Mouse (Mus musculus) frontal cortex, postnatal 25 days (tissue): ENCODE data around the gene Abca8a.

Experiments used
- DNase-seq, 2 experiments: peaks; one replicate each; pipeline ENCODE4 v3.0.0; 2022; ENCODE audit warnings: low spot score in 2 of 2

Abca8a gene

DNA sequence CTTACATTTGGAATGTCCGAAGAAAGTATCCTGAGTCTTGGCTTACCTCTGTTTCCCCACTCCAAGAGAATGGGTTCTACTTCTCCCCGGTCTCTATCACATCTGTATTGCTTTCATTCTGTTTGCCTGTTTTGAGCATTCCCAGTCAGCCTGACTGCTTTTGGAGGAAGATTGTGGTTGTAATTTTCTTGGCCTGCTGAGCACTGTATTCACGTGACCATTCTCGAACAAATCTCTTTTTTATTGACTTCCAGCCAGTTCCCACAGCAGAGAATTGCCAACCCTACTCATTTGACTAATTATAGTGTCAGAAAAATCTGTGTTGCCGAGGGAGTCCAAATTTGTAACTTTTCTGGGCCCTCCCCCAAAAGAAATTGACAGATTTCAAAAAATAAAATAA, at the start of gene Abca8a:
Gene Abca8a, minus strand, starts transcription at position 121 of the 400 bp plus-strand sequence.
- DNase-seq: no peak

DNA sequence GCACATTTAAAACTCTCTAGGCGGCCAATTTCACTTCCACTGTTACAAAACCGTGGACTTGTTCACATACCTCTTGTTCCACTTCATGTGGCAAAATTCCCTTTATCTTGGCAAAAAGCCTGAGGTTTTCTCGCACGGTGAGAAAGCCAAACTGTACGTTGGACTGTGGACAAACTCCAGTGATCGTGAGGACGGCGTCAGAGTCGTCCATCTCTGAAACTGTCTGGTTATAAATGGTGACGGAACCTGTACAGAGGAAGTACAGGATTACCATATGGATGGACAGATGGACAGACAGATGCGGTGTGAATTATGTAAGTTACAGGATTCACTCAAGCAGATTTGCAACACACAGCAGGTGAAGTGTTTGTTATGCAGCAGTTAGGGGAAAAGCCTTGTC, 49.6 kb upstream of the Abca8a start:
- no peak for DNase-seq

DNA sequence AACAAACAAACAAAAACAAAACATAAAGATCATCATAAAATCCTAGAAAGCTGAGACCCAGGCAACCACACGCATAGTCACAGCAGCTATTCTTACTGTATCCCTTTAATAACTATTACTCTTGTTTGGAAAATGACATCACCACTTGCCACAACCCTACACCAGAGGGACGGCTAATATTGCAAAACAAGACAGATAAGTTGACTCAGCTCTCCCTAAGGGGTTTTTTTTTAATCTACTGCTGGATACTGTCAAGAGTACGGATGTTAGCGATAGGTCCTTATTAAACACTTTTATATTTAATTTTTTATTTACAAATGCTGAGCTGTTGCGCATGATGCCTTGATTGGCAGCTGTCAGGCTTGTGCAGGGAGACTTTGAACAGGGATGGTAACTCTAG, 35.0 kb upstream of the Abca8a start:
- no peak for DNase-seq

DNA sequence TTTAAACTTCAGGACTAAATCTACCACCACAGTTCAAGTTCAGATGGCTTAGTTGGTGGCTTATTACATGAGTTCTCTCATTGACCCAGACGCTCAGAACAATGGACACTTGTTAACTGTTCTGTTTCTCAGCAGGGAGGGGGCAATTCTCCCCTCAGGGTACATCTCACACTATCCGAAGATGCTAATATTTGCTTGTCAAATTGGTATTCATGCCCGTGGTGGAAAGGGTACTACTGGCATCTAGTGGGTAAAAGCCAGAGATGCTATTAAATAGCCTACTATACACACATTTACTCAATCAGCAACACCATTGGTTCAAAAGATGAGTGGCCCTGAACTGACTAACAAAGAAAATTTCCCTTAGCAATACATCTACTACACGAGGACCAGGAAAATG, 15.4 kb upstream of the Abca8a start:
- no peak for DNase-seq

DNA sequence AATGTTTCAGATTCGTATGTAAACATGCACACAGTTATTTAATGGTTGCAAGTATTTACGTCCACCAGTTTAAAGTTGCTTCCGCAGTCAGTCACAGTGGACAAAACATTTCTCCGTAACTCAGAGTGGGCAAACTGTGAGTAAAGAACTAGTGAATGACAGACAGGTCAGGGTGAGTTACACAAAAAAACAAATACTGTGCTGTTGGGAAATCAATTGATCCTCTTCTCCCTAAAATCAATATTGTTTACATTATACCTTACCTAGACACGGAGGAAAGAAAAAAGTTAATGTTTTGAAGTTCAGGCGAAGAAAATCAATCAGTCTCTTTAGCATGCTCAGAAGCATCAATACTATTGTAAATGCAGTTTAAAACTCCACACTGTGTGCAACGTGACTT, 5.7 kb upstream of the Abca8a start:
- DNase-seq: no peak

DNA sequence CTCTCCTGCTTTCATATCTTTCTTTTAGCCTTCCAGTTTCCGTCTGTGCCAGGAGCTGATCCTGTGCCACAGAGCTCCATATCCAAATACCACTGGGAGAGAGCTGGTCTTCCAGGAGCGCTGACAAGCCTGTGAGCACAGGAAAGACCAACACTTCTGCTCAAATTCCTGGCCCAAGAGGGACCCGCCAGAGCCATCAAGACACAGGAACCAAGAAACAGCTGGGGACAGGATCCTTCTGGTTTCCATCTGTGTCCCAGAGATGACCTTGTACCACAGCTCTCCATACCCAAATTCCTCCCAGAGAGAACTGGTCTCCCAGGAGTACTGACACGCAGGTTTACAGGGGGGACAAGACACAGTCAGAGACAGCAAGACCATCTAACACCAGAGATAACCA, 3.1 kb upstream of the Abca8a start:
- DNase-seq: no peak

DNA sequence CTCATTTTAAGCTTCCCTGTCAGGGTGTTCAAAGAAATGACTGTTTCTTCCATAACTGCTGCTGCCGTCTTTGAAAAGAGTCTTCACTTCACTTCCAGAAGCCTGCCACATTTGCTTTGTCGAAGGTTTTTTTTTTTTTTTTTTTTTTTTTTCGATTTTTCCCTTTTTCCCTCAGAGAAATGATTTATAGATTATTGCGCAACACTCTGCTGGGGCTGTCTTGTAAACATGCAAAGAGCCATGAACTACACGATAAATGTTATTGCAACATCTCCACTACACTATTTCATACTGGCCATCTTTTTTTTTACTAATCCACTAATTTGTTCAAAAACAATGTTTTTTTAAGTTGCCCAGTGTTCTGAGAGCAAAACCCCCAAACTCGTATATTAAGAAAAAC, 1.7 kb upstream of the Abca8a start:
- no peak for DNase-seq

DNA sequence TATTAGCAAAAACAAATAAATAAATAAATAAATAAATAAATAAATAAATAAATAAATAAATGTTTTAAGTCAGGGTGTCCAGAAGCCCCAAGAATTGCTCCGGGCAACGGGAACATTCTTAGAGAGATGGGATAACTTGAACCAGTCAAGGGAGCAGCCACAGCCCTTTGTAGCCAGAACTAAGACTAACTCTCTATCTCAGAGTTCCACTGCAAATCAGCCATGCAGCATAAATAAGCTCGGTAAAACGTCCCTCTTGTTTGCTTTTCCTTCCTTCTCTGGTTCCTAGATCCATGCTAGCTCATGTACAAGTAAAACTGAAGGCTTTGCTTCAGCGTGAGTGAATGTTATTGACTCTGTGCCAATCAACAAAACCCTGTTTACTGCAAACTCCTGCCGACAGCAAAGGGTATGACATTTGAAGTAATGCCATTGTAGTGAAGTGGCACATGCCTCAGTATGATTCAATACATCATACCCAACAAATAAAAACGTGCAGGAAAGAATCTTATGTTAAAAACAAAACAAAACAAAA, 865 bp downstream of the Abca8a start:
- DNase-seq: no peak

DNA sequence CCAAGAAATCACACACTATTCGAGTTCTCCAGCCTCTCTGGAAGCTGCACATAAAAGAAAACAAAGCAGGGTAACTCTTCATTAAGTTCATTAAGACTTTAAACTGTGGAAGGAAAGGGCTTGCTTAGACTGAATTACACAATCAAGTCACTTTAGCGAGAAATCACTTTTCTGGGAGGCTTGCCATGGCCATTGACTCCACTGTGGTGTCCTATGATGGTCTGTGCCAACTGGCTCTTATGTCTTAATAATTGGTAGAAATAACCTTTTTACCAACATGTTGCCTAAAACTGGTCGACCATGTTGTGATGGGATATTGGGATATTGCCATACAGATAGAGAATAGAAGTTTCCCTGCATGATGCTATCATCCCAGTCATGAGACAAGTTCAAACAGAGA, 1.5 kb downstream of the Abca8a start:
- DNase-seq: no peak

DNA sequence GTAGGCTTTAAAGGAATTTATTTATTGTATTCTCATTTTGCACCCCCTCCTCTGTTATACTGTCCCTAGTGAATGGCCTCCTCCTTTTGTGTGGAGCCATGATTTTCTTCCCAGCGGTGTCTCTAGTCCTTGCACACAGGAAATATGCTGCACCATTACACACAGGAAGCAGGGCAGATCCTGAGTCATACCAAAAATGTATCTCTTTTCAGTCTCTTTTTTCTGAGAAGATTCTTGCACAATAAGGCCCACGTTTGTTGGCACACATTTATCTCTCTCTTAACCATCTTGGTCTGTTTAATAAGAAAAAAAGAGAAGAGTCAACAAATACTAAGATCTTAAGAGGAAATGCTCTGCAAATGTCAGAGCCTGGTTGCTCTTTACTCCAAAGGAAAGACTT, 4.5 kb downstream of the Abca8a start:
- no peak for DNase-seq

DNA sequence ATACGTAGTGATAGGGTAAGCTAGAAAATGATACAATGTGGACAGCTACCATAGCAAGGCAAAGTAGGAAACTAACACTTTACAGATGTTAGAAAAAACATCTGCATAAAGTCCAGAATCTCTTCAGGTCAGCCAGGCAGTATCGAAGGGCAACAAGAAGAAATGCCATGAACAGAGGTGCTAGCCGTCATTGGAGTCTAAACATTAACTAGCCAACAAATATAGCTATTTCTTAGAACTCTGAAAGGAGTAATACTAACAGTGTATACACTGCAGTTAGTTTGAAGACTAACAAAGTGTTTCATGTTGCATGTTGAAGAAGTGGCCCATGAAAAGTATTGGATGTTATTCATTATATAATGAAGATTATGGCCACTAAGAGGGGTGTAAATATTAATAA, 23.6 kb downstream of the Abca8a start:
- DNase-seq: no peak

DNA sequence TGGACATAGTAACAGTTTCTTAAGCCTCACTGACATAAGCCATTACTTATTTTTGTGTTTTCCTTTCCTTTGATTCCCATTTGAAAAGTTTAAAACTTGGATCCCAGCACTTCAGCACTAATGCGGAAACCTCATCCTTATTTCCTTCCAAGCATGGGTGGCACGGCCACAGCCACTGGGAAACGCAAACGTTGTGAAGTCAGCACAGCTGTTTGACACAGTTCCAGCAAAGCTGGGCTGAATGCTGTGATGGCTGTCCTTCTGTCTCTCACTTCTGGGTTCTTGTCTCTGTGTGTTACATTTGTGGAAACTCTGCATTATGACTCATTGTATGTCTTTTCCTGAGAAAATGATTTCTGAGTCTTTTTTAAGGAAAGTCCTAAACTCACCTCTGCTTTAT, 34.7 kb downstream of the Abca8a start:
- no peak for DNase-seq

DNA sequence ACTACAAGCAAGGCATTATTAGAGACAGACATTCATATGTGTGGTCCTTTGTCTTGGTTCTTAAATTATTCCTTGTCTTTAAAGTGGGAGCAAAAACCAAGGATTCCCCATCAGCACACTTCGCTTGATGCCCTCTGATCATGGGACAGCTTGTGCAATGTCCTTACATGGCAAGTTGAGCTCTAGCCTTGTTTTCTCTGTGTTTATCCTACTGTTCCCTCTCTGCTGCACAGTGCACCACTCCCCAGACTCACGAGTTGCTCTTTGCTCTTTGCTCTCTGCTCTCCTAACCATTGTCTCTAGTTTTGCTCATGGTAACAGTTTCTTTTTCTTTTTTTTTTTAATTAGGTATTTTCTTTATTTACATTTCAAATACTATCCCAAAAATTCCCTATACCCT, 35.7 kb downstream of the Abca8a start:
- no peak for DNase-seq

DNA sequence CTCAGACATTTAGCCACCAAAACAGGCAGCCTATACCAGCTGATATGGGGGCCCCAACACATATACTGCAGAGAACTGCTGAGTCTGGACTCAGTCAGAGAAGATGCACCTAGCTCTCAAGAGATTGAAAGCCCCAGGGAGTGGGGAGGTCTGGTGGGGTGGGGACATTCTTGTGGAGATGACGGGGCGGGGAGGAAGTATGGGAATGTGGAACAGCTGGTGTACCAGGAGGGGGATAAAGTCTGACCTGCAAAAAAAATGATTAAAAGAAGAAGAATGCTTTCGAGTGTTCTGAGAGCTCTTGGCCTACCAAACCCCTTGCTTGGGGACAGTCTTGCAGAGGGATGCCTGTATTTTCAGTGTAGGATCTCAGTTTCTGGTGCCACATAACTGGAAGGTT, 42.1 kb downstream of the Abca8a start:
- DNase-seq: no peak

DNA sequence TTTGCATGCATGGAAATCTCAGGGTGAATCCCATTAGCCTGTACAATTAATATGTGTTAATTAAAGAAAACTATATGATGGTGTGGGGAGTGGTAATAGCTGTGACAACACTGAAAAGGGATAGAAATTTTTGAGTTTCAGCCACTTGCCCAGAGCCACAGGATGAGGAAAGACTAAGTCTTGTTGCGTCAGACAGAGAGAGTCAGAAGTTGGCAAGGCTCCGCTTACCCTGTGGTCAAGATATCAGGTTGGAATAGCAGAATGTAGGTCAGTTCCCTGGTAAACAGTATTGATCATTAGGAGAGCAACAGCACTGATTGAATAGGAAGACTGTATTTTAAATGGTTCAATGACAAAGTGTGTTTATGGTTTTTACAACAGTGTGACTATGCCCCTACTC, 58.0 kb downstream of the Abca8a start:
- no peak for DNase-seq

DNA sequence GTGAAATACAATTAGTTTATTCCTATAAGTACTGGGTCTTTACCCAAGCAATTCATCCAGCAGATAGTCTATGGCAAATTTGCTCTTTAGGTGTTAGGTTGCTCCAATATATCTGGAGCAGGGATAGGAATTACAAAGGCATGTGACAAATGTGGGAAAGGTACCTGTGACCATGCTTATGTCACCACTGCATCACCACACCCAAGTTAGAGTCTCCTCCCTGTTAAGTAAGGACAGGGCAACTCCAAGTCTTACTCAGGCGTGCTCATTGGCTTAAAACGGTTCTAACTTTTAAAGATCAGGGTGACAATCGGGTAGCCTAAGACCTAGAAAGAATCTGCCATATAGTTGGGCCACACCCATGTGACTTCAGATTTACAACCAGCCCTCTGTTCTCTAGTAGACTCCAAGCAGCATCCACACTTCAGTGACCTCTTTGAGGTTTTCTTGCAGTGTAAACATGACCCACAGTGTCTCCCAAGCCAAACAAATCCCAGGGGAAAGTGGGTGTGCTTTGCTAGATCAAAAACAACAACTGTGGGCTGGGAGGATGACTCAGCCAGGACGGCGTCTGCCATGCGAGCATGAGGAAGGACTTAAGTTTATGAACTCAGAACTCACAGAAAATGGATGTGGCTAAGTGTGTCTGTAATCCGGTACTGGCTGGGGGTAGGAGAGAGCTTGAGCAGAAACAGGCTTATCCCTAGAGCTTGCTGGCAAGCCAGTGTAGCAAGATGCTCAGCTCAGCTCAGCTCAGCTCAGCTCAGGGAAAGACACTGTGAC, 66.7 kb downstream of the Abca8a start:
- DNase-seq: no peak

DNA sequence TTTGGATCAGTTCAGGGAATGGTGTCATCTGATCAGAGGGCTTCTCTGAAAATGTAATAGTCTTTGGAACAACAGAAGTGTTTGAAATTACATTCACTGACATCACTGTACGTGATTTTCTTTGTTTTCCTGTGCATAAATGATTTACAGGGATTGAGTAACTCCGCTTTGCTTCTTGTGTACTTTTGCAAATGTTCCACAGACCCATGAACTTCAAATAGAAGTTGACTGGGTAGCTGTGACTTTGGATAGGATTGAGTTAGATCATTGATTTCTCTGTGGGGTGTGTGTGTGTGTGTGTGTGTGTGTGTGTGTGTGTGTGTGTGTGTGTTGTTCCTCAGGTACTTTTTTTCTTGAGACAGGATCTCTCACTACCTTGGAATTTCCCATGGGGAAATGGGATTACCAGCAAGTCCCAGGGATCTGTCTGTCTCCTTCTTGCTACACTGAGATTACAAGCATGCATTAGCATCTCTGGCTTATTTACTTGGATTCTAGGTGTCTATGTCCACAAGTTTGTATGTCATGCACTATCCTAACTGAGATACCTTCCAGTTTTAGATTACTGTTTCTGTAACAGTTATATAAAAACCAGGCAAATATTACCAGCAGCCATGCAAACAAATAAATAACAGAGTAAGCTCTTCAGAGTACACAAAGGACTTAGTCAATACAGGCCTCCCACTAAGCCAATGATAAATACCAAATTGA, 84.8 kb downstream of the Abca8a start:
- DNase-seq: no peak

DNA sequence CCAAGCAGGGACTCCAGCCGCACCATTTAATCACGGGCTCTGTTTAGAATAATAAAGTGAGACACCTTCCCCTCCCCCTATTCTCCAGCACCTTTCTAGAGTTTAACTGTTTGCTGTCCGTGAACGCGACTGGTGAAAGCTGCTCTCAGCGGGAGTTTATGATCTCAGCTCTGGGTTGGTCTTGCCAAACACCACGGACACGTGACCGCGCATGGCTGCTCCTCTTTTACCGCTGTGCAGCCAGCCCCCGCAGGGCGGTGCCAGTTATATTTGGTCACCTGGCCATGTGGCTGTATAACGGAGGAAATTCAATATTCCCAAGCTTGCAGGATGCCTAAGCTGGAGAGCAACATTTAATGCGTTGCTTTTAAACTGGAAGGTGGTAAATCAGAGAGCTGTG, 100.2 kb downstream of the Abca8a start, which contains the start of gene Abca8b:
Gene Abca8b, minus strand, starts transcription at position 222 of the 400 bp plus-strand sequence.
- peak; percentile 59 to 65 for DNase-seq

DNA sequence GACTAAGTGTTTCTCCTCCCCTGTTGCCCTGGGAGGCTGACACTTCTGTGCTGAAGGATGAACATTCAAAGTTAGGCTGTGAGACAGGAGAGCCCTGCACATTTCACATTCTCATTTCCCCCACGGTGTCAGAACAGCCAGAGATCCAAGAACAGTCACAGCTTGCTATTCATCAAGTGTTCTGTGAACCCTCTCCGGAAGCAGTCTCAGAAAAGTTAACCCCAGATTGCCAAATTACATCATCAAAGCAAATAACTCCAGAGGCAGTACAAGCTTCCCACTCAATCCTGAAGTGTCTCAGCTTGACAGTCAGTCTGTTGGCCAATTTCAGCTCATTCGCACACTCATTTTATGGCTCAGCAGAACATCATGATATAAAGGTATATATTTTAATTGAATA, 100.8 kb downstream of the Abca8a start:
- peak in 1 of 2 experiments; percentile 14 for DNase-seq

DNA sequence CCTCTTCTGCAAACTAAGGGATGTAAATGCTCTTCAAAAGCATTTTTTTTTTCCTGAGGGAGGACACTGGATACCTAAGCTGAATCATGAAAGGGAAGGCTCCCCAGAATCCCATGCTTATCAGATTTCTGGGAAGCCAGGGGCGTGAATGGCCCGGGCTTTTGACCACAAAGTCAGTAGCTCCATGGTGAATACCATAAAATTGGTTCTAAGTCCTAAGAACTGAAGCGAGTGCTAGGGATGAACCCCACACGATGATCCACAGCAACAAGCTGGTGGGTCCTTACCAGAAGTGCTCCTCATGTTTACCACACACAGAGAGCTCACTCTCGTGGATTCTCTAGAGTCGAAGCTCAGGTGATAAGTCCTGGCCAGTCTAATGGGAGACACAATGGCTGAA, 101.8 kb downstream of the Abca8a start:
- DNase-seq: no peak

DNA sequence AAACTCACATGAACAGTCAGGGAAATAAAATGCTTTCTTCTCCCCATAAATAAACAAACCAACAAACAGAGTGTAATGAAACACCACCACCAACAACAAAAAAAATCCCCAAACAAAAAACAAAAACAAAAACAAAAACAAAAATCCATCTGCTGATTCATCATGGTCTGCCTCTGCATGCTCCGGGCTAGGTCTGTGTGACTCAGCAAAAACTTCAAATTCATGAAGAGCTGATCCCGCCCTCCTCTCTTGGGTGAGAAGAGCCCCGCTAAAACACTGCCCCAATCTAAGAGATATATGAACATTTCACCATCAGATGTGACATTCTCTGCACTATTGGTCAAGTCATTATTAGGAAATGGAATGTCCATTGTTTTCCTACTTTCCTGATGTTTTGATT, 104.5 kb downstream of the Abca8a start:
- DNase-seq: no peak

DNA sequence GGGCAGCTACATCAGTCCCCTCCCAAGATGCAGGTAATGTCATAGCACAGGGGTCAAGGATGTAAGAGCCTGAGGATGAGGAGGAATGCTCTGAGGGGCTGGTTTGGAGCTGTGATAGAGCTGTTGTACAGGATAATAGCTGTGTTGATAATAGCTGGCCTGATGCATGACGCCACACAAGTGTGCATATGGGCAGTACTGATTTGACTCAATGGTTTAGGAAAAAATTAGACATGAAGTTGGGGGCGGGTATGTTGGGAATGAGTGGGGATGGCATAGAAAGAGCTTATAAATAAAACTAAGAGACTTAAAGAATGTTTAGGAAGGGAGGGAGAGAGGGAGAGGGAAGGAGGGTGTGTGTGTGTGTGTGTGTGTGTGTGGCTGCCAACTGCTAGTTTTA, 105.5 kb downstream of the Abca8a start:
- no peak for DNase-seq

DNA sequence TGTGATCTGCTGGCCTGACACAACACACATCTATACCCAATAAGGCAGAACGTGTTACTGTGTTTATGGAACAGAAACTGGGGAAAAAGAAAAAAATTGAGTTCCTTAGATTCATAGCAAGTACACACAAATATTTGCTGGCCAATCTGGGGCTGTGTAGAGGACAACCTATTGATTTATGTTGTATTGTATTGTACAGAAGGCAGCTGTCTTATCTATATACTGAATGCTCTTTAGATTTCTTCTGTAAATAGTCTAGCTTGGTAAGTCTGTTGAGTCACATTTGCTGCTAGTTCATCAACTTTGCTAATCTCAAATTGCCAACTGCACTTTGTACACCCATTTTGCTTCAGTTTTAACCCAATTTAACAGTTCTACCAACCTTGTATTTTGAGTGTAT, 107.6 kb downstream of the Abca8a start:
- DNase-seq: no peak
